Mouse (Mus musculus): ENCODE results near the gene Tprn.

DNA sequence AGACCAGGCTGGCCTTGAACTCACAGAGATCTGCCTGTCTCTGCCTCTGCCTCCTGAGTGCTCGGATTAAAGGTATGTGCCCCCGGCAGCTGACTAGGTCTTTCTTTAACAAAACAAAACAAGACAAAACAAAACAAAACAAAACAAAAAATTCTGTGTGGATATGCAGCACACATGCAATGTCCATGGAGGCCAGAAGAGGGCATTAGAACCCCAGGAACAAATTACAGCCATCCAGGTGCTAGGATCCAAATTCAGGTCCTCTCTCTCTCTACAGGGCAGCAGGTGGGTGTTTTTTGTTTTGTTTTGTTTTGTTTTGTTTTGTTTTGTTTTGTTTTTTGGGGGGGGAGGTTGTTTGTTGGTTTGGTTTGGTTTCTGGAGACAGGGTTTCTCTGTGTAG lies 3.5 kb upstream of the Tprn start:
- TF ChIP-seq CTCF (IDR thresholded peaks at IDR 0.05; ENCODE audit: extremely low read depth, insufficient read depth, low read length) (peak; percentile 27; the same call in 1 of the 2 replicates), POLR2A (IDR thresholded peaks at IDR 0.05; ENCODE audit: extremely low read depth, insufficient read depth, low read length) (no peak)
